Mouse (Mus musculus) heart, adult 11 months (tissue): ENCODE data around the gene Zfp398.

Experiments used
- DNase-seq: peaks from one replicate; pipeline ENCODE4 v3.0.0; 2022

The Zfp398 gene

GRCm38 (mm10) chr6:47835482-47835983, at the start of gene Zfp398:
Gene Zfp398 (plus strand): TSS chr6:47835661.
- DNase-seq, result peak; percentile 99

- peak; percentile 99 for DNase-seq
Measured at GRCm38 (mm10) chr6:47787941-47788736, 47.3 kb upstream of the Zfp398 start.

DNA sequence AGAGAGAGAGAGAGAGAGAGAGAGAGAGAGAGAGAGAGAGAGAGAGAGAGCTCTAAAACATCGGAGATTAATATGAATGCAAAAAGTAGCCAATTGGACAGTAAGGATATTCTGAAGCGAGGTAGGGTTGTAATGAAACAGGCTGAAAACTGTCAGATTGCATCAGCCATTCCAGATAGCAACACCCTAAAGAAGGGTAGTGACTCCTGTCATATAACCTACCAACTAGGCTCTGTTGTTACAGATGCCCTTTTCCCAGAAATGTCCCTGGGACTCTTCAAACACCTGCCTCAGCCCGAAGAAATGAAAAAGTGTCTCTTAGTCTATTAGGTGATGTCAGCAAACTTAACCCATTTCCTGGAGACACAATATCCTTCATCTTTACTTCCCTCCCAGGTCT, 46.6 kb upstream of the Zfp398 start:
- DNase-seq, result no peak

DNA sequence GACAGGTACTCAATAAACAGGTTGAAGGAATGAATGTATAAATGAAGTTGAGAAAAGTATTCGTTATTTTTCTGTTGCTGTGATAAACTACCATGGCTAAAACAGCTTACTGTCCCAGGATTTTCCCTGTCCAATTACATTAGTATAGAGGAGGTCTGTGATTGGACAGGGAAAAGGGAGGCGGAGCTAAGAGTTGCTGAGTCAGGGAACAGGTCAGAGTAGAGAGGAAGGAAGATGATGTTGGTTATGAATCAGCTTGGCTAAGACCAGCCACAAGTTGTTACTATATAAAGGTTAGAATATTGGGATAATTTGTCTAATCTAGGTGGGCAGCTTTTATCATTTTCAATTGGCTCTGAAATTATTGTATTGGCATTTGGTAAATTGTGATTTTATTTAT, 44.7 kb upstream of the Zfp398 start:
- DNase-seq, result peak; percentile 95

DNA sequence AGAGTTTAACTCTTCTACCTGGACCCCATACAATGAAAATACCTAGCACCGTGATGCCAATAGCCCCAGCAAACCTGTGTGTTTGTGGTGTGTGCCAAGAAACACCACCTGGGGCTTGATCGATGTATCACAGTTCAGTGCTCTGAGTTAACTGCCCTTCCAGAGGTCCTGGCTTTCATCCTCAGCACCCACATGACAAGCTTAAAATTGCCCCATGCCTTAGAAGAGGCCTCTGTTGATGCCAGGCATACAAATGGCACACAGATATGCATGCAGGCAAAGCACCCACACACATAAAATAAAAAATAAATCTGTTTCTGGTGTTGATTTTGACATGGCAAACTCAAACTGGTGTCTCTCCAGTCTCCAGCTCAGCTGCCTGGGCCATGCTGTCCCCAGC, 42.9 kb upstream of the Zfp398 start:
- DNase-seq, result peak; percentile 88

- DNase-seq, result peak; percentile 55
Measured at GRCm38 (mm10) chr6:47793284-47793683, 42.2 kb upstream of the Zfp398 start.

DNA sequence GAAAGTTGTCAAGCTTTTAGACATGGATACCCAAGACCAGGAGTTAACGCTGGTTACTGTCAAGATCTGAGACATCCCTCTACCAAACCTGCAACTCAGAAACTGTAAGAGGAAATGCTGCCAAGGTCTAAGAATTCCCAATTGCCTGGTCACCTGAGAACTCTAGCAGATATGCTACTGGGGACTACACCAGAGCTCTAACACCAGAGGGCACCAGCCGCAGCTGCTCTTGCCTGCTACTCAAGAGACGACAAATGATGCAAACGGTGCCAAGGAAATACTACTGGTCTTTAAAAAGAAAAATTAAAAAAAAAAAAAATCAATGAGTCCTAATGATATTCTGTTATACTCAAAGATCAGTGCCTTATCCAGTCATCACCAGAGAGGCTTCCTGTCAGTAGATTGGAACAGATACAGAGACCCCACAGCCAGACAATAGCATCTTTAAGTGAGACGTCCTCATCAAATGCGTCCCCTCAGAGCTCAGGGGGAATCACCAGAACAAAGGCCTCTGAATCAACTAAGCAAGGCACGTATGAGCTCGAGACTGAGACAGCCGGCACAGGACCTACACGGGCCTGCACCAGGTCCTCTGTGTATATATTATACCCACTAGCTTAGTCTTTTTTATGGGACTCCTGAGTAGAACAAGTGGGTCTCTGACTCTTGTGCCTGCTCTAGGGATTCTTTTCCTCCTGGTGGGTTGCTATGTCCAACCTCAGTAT, 41.2 kb upstream of the Zfp398 start:
- DNase-seq, result peak; percentile 84

GRCm38 (mm10) chr6:47799079-47799478, 36.4 kb upstream of the Zfp398 start:
- DNase-seq, result peak; percentile 92

GRCm38 (mm10) chr6:47805520-47805919, 29.9 kb upstream of the Zfp398 start:
- DNase-seq, result peak; percentile 76

DNA sequence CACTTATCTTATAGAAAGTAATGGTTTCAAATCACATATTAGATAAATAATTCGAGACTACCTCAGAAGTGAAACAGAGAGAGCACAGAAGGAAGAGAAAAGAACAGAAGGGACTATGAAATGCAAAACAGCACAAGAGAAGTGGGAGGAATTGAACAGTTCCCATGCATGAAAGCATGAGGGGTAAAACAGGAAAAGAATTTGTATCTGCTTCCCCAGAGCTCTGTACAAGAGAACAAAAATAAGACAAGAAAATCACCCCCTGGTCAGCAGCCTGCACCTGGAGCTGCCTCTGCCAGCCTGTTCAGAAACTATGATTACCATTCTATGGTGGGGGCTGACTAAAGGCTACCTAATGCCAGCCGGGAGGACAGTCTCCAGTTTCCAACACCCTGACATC, 28.0 kb upstream of the Zfp398 start:
- no peak for DNase-seq

DNA sequence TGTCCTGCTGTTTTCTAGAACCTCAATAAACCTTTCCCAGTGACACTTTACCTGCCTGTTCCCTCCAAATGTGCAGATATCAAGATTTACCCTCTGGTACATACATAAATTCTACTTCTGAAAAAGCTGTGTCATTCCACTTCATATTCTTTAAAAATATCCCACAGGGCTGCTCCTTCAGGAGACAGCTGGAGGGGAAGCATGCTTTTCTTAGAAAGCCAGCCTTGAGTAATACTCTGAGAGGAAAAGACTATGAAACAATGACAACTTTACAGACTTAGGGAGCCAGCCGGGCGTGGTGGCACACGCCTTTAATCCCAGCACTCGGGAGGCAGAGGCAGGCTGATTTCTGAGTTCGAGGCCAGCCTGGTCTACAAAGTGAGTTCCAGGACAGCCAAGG, 26.9 kb upstream of the Zfp398 start:
- DNase-seq, result peak; percentile 55

GRCm38 (mm10) chr6:47809053-47809452, 26.4 kb upstream of the Zfp398 start:
- DNase-seq, result peak; percentile 76

GRCm38 (mm10) chr6:47810181-47810580, 25.3 kb upstream of the Zfp398 start:
- DNase-seq, result peak; percentile 42

DNA sequence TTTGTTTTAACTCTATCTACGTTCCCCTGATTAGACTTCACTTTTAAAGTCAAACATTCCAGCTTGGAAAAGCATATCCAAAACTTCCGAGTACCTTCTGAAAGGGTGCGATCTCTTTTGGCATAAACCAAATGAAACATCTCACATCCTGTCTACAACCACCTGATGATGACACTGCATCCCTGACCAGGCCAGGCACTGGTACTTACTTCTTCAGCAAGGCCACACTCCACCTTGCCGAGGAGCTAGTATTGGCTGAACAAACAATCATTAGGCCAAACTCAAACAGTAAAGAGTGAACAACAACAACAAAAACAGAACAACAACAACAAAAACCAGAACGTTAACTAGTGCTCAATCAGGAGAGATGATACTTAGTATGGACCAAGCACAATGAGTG, 24.1 kb upstream of the Zfp398 start:
- DNase-seq, result peak; percentile 70

- peak; percentile 57 for DNase-seq
Measured at GRCm38 (mm10) chr6:47812271-47812915, 23.1 kb upstream of the Zfp398 start.

GRCm38 (mm10) chr6:47813257-47813878, 22.1 kb upstream of the Zfp398 start, which contains the start of gene Pdia4:
Gene Pdia4 (minus strand): TSS chr6:47813430.
- peak; percentile 100 for DNase-seq

- DNase-seq, result no peak
Measured at GRCm38 (mm10) chr6:47816151-47816550, 19.3 kb upstream of the Zfp398 start.

DNA sequence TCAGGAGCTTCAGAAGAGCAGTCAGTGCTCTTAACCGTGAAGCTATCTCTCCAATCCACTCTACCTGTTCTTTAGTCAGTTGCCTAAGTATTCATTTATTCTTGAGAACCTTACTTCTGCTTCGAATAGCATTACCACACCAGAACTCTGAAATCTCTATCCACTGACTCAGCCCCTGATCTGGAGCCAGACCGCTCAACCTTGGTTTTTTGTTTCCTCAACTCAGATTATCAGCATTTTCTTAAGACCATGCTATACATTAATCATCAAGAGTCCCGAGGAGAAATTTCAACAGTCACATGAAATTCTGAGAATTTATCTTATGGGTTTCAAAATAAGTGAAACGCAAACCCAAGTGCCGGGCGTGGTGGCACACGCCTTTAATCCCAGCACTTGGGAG, 16.7 kb upstream of the Zfp398 start:
- DNase-seq, result no peak

GRCm38 (mm10) chr6:47819626-47820325, 15.7 kb upstream of the Zfp398 start:
- DNase-seq, result peak; percentile 83

- peak; percentile 42 for DNase-seq
Measured at GRCm38 (mm10) chr6:47821236-47821635, 14.2 kb upstream of the Zfp398 start.

- DNase-seq, result peak; percentile 51
Measured at GRCm38 (mm10) chr6:47821776-47822175, 13.7 kb upstream of the Zfp398 start.

DNA sequence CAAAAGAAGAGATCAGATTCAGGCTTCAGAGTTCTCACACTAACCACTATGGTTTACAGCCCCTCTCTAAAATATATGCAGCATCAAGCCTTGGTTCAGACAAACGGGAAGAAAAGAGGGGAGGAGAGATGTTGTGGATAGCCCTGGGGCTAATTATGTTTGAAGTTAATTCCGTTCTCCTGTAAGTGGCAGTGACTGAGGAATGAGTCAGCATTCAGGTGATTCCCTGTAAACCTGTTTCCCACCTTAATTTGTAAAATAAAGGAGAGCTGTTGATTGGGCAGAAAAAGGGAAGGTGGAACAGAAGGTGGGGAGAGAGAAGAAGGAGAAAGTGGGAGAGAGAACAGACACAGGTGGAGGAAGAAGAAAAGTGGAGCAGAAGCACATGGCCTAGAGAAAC, 11.2 kb upstream of the Zfp398 start:
- no peak for DNase-seq
